Mouse (Mus musculus): ENCODE data around the gene 3110040N11Rik.
"Not testable (repeated sequence)": the region's sequence is repeated elsewhere in the genome, so short reads cannot be mapped to it uniquely, and the experiment has no call there.

Gene 3110040N11Rik

DNA sequence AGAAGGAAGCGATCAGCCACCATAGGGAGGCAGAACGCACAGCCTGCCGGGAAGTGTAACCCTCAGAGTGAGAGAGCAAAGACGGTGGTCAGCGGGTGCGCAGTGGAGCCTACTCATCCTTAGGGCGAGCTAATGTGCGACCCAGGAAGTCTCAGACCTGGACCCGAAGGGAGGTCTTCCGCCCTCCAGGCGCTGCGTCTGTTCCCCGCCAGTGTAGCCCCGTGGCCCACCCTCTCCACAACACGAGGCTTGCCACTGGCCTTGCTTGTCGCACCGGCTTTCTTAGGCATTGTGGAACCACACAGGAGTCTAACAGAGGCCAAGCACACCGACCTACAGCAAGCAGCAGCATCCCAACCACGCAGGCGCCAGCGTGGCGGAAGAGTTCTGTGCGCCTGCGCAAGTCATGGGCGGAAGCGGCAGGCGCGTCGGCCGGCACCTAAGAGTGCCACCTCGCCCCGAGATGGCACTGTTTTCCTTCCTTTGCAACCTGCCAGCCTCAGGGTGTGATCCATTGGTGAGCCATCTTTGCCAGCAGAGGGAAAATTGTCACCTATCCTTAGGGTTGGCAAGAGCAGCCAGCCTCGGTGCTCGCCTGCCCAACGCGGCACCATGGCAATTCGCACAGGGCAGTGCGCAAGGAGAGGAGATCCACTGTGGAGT lies at the start of gene 3110040N11Rik:
Gene 3110040N11Rik (minus strand): TSS at position 384 of the 663 bp plus-strand sequence.
- DNase-seq (ENCODE audit: low spot score) = peak; percentile 95

DNA sequence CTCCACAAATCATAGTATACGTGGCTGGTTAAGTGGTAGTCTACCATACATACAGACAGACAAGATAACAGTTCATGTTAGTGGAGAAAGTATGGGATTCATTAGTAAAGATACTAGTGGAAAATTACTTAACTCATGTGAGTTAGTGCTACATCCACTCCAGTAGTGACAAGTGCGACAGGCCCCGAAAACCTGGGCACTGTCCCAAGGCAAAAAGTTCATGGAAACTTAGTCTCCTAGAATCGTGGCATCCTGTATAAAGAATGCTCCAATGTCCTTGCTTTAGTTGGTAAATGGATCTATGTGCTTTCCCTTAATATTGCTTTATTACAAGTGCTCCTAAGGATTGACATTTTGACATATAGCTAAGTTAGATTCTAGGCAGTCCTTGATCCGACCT lies 48.5 kb upstream of the 3110040N11Rik start:
- DNase-seq (ENCODE audit: low spot score) = not testable (repeated sequence)

DNA sequence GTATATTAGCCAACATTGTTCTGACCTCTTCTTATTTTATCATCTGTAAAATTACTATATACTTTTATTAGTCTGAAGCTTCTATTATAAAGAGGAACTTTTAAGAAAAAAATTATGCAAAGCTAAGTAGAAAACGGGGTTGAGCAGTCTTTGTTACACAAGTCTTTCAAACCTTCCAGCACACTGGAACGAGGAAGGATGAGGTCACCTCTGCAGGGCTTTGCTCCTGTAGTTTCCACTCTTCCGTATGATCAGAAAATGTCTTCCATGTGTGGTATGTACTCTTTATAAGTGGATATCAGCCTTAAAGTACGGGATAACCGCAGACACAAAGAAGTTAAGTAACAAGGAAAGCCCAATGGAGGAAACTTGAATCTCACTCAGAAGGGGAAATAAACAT lies 46.2 kb upstream of the 3110040N11Rik start:
- no peak for DNase-seq (ENCODE audit: low spot score)

DNA sequence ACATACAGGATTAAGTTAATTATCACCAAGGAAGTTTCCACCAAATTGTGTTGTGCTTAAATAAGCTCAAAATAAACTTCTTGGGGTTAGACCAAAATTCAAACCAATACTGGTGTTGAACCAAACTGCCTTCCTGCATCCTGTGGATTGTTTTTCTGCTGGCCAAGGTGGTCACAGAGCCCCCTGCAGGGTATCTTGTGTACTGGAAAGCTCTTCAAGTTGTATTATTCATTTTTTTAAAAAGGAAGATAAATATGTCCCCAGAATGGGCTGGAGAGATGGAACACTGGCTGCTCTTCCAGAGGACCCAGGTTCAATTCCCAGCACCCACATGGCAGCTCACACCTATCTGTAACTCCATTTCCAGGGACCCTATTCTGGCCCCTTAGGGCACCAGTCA lies 45.6 kb upstream of the 3110040N11Rik start:
- DNase-seq (ENCODE audit: low spot score) = no peak

DNA sequence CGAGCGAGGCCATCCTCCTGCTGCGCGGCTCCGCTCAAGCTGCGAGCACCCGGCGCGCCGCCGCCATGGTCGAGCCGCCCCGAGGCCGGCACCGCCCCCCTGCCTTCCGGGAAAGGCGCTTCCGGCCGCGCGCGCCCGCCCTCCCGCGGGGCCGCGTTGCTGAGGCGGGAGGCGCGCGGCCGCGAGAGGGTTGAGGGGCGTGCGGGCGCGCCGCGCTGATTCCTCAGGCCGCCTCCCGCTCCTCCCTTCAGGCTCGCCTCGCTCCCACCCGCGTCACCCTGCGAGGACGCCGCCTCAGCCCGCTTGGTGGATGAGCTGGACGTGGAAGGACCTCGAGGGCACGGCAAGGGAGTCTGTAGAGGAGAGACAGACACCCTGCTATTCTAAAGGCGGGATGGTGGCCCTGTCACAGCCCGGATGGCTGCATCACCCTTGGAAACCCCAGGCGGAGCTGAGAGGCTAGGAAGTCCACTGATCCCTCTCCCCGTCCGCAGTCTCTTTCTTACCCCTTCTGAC lies 40.2 kb upstream of the 3110040N11Rik start, which contains the start of gene Btbd1:
Gene Btbd1 (minus strand): TSS at position 53 of the 516 bp plus-strand sequence.
- DNase-seq (ENCODE audit: low spot score) = peak; percentile 92

DNA sequence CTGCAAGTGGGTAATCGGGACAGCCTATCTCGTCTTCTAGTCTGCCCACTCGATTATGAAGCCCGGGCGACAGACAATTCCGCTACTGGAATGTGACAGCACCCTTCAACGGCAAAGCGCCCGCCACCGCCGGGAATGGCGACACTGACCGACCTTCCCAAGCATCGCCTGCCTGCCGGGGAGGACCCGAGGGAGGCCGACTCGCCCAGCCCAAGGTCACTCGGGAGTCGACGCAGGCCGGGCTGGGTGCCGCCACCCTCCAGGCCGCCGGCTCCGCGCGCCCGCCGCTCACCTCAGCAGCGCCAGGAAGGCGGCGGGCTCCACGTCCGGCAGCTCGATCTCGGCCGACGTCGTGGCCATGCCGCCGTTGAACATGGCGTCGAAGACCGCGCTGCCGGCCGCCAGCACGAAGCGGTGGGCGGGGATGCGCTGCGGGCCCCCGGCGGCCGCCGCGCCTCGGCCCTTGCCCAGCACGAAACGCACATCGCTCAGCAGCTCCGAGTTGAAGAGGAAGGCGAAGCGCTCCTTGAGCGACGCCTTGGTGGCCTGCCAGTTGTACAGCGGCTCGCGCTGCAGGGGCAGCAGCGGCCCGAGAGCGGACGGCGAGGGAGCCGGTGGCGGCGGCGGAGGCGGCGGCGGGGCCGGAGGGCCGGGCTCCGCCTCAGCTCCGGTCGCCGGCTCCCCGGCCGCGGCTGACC lies 39.6 kb upstream of the 3110040N11Rik start:
- DNase-seq (ENCODE audit: low spot score) = peak; percentile 70

DNA sequence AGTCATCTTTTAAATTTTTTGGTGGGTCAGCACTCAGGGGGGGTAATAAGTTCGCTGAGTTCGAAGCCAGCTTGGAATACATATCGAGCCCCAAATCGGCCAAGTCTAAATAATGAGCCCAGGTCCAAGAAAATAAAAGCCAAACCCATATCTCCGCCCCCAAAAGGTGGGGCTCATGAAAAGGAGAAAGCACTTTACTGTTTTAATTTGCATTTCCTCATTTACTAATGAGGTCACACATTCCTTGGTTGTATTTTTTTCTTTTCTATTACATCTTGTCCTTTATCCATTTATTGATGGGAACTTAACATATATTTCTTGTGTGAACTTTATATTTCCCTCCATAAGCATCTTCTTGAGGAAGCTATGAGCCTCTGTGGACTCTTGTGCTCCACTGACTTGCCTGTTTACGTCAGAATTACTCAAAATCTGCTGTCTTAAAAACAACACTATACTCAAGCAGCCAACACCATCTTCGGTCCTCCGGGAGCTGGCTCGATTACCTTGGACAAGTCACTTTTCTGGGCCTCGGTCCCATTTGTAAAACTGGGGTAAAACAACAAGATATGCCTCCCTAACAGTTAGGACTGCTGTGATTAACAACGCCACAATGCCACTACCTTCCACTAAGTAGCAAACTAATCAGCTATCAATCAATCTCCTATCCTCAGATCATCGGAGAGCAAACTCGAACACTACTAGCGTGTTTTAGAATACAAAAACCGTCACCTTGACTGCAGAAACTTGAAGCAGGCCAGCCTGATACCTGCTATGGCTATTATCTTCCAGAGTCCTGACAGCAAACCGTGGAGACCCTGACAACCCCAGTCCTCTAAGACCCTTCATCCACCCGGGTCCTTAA lies 38.8 kb upstream of the 3110040N11Rik start:
- peak; percentile 27 for DNase-seq (ENCODE audit: low spot score)

DNA sequence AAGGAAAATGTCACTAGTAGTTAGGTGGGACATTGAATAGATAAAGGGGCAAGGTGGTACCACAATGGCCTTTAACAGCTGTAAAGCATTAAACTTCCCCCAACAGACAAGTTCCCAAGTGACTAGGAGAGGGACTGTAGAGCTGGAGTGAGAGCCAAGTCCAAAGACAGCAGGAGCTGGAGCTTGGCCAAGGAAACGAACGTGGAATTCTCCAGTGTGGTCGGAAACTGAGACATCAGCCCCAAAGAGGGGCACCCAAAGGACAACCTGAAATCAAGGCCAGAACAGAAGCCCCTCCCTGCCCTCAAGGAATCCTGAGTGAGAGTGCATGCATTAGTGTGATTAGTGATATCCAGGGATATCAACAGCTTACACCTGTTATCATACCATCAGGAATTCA lies 36.1 kb upstream of the 3110040N11Rik start:
- no peak for DNase-seq (ENCODE audit: low spot score)

DNA sequence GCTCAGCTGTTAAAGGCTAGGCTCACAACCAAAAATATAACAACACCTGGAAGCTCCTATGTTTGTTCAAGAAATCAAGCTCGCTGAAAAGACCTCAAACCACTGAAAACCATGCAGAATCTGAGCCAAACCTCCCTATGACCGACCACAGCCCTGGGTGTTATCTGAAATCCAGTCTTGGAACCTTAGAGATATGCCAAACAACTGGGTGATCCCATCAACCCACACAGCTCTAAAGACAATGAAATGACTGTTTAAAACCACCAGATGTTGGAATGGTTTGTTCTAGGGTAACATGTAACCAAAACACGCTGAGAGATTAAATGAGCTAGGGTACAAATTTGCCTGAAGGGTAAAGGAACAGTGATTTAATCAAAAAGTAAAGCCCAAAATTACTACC lies 35.6 kb upstream of the 3110040N11Rik start:
- no peak for DNase-seq (ENCODE audit: low spot score)

DNA sequence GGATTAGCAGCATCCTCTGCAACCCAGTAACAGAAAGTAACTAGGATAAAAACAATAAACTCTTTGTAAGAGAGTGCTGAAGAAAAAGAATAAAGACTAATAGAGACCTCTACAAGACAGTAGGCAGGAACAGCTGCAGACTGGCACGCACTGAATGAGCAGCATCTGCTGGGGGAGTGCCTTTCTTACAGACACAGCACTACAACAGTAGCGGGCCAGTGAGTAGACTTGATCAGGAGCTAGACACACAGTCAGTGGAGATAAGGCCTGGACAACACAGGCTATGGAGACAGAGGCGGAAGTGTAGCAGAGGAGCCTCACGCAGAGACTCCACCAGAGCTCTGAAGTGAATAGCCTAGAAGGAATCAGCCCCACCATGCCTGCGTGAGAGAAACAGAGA lies 16.8 kb upstream of the 3110040N11Rik start:
- no peak for DNase-seq (ENCODE audit: low spot score)

DNA sequence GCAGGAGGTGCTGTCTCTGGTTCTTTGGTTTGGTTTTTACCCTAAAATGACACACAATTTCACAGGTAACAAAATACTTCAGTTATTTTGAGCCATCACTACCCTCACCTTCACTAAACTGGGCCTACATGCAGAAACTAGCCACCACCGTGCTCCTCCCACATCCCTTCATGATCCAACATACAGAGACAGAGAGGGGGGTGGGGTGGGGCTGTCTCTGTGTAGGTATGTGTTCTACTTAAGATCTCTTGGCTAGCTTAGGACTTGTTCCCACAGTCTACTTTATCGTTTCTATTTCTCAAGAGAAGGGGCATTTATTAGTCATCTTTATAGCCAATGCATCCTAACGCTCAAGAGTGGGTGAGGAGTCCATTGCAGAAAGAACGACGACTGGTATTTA lies 742 bp downstream of the 3110040N11Rik start:
- DNase-seq (ENCODE audit: low spot score) = peak; percentile 17

DNA sequence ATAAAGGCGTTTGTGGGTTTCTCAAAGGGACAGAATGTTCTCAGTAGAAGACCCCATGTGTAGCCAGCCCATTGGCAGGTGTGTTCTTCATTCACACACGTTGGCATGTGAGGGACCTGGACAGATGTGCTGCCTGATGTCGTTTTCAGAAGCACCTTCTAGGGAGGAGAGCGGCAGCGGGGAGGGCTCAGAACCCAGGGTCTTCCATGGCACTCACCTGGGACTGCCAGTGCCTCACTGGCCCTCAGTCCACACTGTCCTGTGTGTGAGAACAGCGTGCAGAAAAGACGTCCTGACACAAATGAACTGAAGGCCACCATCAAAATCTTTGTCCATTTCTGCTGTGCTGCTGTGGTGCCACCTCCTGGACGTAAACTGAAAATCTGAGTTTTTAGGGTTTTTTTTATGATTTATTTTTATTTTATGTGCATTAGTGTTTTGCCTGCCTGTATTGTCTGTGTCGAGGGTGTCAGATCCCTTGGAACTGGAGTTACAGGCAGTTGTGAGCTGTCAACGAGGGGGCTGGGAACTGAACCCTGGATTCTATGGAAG lies 11.5 kb downstream of the 3110040N11Rik start:
- peak; percentile 19 for DNase-seq (ENCODE audit: low spot score)

DNA sequence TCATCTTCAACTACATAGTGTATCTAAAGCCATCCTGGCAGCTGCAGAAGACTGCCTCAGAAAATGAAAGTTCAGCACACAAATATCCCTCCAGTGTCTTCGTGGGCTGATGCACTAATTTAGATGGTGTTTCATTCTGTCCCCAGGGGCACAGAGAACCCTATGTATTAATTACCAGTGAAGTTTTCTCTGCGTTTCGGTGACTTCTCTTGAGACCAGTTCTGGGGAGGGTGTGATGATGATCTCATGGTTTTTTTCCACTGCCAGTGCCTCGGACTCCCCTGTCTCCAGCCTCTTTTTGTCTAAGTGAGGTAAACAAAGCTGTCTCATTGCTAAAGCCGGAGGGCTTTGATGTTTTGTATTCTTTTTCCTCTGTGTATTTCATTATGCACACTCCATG lies 14.0 kb downstream of the 3110040N11Rik start:
- DNase-seq (ENCODE audit: low spot score) = peak; percentile 56

DNA sequence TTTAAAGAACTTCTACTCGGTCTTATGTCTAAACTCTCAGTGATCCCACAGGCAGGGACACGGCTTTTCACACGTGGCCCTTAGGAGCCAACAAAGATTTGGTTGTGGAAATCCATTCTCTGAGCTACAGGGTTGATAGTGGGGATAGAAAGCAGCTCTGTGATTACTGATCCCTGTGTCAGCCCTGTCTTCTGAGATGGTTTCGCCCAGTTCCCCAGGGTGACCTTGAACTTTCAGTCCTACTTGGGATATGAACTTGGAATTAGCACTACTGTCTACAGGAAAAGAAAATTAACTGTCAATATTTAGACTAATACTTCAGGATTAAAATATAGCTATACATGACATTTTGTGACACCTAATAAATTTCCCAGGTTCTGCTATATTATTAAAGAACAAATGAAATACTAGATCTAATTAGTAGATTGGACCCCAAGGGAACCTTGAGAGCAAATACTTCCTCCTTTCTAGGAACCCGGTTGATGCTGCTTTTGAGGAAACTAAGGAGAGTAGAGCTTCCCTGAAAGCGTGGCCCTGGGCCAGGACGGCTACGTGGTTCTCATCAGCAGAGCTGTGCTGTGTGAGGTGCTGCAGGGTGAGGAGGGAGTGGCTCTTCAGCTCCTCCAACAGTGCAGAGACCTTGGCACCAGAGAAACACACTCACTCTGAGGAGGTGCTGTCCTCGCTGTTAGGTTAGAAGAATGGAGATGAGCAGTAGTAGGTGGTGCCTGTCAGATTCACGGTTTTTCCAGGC lies 16.3 kb downstream of the 3110040N11Rik start:
- peak; percentile 48 for DNase-seq (ENCODE audit: low spot score)

DNA sequence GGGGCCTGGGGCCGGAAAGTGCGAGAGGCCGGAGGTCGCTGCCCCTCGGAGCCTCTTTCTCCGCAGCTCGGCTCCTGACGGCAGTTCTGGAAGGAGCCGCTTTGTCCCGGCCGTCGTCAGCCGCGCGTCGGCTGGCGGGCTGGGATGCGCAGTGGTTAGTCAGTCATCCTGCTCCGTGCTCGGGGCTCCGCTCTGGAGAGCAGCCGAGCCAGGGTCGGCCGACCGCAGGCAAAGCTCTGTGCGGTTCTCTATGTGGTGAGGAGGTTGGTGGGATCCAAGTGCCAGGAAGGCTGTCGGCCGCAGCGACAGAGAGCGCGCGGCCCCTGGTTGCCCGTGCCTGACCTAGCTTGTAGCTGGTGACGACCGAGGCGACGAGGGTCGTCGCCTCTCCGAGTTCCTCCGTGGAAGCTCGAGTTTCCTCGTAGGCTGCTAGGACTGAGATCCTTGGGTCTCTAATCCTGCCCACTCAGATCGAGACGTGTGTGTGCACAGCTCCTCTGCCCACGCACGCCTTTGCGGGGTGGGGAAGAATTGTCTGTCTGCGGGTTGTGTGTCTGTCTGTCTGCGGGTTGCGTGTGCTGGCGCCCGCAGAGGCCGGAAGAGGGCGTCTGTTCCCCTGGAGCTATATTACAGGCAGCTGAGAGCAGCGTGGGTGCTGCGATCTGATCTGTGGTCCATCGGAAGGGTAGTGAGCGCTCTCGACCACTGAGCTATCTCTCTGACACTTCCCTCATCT lies 26.0 kb downstream of the 3110040N11Rik start:
- peak; percentile 83 for DNase-seq (ENCODE audit: low spot score)

DNA sequence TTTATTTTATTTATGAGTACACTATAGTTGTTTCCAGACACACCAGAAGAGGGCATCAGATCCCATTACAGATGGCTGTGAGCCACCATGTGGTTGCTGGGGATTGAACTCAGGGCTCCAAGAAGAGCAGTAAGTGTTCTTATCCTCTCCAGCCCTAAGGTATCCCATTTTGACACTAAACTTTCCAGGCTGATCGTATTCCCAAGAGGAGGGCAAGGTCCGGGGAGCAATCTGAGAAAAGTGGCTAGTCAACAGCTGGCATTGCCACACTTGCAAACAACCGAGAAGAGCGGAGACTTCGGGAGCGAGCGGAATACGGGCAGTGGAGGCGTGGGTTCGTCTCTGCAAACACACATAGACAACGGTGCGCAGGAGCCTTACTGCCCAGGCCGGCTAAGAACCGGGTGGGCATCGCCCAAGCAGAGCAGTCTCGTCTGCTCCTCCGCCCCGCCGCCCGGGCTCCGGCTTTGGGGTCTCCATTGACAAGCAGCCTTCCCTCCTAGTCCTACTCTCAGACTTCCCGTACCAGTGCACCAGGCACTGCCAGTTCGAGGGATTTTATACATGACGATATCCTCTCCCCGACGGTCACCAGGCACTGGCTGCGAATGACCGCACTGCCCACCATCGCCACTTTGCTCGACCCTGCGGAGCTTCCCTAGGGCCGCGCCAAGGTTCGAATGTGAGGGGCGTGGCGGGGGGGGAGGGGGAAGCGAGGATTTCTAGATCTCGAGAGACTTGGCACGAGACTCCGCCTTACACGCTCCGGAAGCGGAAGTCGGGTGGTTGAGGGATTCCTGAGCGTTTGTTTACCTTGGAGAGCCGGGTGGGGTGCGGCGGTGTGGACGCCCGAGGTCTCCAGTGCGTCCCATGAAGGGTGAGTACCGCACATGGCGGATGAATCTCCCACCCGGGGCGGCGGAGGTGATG lies 26.8 kb downstream of the 3110040N11Rik start, which contains the start of gene Ramac:
Gene Ramac (plus strand): TSS at position 746 of the 930 bp plus-strand sequence.
- DNase-seq (ENCODE audit: low spot score) = peak; percentile 96

DNA sequence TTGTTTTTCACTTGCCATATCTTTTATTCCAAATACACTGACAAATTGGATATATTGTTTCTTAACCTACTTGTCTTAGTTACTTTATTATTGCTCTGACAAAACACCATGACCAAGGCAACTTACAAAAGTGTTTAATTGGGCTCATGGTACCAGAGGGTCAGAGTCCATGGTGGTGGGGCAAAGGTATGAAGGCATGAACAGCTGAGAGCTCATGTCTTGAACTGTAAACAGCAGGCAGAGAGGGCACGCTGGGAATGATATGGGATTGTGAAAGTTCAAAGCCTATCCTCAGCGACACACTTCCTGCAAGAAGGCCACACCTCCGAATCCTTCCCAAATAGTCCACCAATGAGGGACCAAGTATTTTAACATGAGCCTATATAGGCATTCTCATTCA lies 41.3 kb downstream of the 3110040N11Rik start:
- DNase-seq (ENCODE audit: low spot score) = no peak

DNA sequence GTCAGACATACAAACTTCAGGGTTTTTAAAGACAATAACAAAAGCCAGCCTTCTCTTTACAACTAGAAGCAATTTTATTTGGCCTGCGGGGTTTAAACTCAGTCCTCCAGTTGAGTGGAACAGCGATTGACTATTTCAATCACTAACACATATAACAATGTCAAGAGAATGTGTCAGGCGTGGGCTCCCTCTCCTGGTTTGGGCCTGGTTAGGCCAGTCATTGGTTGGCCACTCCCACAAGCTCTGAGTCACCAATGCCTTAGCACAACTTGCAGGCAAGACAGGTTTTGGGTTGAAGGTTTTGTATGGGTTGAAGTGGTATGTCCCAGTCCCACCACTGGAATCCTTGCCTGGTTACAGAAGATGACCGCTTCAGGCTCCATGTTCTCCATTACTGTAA lies 45.1 kb downstream of the 3110040N11Rik start:
- DNase-seq (ENCODE audit: low spot score) = peak; percentile 65

DNA sequence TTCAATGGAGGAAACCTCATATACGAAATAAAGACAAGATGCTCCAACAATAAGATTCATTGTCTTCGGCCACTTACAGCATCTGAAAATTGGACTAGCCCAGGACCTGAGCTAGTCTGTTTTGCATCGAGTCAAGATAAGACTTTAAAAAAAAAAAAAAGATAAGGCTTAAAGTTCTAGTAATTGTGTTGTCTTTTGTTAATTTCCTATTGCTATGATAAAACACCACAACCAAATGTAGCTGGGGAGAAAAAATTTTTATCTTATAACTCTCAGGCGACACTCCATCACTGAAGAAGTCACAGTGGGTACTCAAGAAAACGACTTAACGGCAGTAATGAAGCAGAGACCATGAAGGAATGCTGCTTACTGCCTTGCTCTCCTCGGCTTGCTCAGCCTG lies 49.3 kb downstream of the 3110040N11Rik start:
- DNase-seq (ENCODE audit: low spot score) = no peak

Data from MN1 (cell line).